Mouse (Mus musculus) gastrocnemius, postnatal 36 days (tissue): ENCODE measurements around the gene Hspbap1. TPM values are rescaled to one million over a fixed set of nuclear protein-coding genes. Genes with fewer than 3 reads are reported as not detected.
A peak's percentile ranks its signal among the peaks of the same experiment; 100 is the strongest.

Source experiments
- DNase-seq, 2 experiments: peaks; one replicate each; pipeline ENCODE4 v3.0.0; 2022
- intact Hi-C: fragments of 180-260 bp; cut with DNase I; formaldehyde crosslinking; loops from one replicate; pipeline ENCODE4 v1.15.1; 2025
- total RNA-seq, 2 experiments: library from RNA; stranded (reverse); gene quantifications; 2 replicates each; pipeline ENCODE4 v1.2.3; 2021

Gene Hspbap1
- total RNA-seq, 2 experiments from 2014 or later = 2.7 to 3.4 TPM

DNA sequence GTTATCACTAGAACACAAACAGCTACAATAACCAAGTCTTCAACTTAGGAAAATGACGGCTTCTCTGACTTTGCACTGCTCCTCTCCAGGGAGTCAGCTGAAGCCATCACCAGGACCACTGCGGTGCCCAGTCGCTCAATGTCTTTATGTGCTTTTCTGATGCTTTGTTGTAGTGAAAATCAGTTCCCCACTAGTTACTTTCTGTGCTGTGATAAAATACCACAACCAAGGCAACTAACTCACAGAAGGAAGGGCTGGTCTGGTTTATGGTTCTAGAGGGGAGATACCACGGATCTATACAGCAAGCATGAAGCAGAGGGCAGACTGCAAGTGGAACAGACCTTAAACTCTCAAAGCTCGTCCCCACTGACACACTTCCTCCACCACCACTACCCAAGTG is 10.8 kb upstream of the Hspbap1 start:
- DNase-seq = no peak

DNA sequence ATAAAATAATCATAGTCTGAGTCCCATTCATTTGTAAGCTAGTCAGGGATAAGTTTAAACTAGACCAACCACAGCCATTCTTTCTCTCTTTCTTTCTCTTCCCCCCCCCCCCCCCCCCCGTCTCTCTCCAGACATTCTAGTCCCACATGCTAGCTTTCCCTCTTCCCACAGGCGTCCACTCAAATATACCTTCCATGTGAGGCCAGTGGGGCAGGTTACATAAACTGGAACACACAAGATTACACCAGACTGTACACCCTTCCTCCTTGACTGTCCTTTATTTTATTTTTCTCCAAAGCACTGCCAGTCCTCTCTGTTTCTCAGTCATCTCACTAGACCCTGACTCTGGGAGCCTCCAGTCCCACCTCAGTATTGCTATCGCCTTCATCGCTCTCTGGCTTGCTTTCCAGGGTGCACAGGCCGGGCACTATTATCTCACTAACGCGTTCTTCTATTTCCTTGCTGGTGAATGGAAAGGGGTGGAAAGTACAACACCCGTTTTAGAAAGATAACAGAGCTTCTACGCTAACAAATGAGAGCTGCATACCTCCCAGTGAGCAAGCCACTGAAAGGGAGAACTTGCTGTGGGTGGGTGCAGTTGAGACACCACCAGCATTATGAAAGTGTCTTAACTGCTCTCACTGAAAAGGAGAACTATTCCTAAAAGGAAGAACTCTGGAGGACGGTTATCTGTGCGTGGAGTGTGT is 6.4 kb upstream of the Hspbap1 start:
- intact Hi-C loops = no loop called here
- DNase-seq = no peak

More for the DNA sequence above, 10.8 kb upstream of the Hspbap1 start:
- intact Hi-C loops = no loop called here

DNA sequence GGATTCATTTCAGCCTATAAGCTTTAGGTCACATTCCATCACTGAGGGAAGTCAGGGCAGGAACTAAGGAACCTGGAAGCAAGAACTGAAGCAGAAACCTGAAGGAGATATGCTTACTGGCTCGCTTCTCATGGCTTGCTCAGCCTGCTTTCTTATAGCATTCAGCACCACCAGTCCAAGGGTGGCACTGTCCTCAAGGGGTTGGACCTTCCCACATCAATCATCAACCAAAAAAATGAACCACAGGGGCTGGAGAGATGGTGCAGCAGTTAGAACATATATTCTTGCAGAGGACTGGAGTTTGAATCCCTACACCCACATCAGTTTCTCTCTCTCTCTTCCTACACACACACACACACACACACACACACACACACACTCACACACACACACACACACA is 5.2 kb upstream of the Hspbap1 start:
- intact Hi-C loops = no loop called here
- no peak for DNase-seq

DNA sequence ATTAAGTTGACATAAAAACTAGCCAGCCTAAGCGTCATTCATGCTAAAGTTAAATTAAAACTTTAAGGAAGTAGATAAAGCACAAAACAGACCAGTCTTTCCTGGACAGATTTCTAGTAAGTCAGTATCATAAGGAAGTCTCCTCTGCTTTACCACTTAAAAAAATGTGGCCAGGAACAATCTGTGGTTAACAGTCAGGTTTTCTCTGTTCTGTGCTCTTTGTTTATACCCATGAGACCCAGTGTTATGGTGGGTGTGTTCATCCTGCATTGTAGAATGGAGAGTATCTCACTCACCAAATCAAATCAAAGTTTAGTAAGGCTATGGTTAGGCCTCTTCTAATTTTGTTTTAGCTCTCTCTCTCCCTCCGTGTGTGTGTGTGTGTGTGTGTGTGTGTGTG is 4.7 kb upstream of the Hspbap1 start:
- intact Hi-C loops = no loop called here
- no peak for DNase-seq

DNA sequence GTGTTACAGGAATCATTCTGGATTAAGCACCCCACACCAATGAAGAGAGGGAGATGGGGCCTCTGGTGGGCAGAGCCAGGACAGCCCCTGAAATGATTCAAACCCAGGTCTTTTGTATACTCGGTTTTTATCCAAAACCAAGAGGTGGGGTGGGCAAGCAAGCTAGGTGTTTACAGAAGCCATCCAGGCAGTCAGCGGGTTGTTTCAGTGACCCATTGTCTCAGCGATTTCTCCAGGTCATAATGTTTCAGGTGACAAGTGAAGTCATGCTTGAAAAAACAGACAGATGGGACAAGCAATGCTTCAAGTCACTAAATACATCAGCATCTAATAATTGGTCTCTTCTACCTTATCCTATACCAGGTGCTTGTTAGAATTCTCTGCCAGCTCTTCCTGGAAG is 3.8 kb upstream of the Hspbap1 start:
- intact Hi-C loops = no loop called here
- no peak for DNase-seq

DNA sequence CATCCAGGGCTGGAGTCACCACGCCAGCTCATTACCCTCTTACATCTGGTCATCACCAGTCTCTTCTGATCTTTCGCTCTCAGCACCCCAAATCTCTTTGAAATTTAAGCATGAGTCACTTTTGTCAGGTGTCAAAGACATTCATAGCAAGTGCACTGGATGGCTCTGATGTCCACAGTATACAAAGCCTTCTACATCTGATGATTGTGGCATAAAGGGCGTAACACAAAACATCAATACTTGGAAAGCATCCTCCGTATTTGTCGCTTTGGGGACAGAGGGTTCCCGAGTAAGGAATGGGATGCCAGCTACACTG is 1.7 kb upstream of the Hspbap1 start:
- intact Hi-C loops = no loop called here
- no peak for DNase-seq

DNA sequence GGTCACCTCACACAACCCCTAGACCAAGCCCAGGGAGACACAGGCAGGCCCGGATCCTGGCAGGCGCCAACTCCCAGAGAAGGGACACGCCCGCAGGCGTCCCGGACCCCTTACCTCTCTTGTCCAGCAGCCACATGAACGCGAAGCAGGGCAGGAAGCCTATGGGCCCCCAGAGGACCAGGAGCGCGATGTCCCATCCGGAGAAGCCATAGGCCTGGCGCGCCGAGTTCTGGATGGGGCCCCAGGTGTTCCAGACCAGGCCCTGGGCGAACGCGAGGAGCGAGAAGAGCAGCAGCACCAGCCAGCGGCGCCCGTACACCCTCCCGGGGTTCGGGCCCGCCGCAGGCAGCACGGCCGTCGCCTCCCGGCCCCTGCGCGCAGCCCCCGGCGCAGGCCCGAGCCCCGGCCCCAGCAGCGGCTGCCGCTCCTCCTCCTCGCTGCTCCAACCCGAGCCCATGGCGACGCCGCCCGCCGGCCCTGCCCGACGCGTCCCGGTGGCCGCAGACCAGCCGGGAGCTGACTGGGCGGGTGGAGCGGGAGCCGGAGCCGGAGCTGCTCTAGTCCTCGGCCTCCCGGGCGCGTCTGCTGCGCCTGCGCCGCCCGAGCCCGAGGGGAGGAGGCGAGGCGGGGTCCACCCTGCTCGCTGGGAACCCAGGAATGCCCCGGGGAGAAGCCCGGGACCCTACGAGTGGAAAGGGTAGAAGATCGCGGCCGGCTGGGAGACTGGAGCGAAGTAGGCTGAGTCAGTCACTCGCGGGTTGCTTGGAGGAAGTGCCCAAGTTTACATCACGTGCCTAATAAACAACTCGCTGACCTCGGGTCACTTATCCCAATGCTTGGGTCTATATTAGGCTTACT is 1.2 kb upstream of the Hspbap1 start, which contains the start of gene Dirc2:
Gene Dirc2 (minus strand): TSS at position 572 of the 858 bp plus-strand sequence.
- intact Hi-C loops = no loop called here
- DNase-seq = peak; percentile 70 to 83

DNA sequence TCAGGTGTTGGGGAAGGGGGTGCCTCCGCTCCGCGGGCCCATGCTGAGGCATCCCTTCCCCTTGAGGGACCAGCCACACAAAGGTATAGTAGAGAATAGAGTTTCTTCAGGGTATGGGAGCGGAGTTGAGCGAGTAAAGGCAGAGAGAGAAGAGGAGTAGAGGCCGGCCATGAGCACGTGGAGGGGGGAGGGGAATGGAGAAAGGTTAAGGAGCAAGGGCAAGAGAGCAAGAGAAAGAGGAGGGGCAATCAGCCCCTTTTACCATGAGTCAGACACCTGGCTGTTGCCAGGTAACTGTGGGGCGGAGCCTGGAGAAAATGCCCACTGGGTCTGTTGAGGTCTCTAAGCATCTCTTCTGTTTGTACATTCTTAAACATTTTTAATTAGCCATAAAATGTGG is 966 bp downstream of the Hspbap1 start:
- intact Hi-C loops = loop anchor here (5.0 kb wide), 2 partner anchors 34 to 46 kb away; no protein-coding TSS in a partner anchor
- DNase-seq = no peak

DNA sequence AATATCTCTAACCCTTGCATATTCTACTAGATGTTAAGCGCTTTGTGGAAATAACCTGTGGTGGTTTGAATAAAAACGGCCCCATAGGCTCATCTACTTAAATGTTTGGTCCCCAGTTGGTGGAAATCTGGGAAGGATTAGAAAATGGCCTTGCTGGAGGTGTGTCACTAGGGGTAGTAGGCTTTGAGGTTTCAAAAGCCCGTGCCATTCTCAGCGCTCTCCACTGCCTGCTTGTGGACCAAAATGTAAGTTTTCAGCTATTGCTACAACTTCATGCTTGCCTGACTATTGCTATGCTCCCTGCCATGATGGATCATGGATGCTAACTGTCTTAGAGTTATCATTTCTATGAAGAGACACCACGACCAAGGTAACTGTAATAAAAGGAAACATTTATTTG is 1.4 kb downstream of the Hspbap1 start:
- DNase-seq = no peak
- intact Hi-C loops = loop anchor here (5.0 kb wide), 2 partner anchors 34 to 46 kb away; no protein-coding TSS in a partner anchor

DNA sequence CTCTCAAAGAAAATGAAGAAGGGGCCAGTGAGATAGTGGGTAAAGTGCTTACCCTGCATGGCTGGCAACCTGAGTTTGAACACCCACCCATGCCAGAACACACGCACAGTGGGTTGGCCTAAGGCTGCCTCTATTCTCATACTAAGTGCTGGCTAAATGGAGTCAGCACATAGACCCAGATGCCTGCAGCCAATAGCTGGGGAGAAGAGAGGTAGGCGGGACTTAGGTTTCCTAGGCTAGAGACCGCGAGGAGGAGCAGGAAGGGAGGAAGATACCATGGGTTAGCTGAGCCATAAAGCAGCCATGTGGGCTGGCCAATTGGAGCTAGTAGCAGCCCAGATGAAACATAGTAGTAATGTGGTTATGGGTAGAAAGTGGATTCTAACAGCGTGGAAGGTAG is 2.4 kb downstream of the Hspbap1 start:
- intact Hi-C loops = loop anchor here (5.0 kb wide), 2 partner anchors 35 to 45 kb away; no protein-coding TSS in a partner anchor

DNA sequence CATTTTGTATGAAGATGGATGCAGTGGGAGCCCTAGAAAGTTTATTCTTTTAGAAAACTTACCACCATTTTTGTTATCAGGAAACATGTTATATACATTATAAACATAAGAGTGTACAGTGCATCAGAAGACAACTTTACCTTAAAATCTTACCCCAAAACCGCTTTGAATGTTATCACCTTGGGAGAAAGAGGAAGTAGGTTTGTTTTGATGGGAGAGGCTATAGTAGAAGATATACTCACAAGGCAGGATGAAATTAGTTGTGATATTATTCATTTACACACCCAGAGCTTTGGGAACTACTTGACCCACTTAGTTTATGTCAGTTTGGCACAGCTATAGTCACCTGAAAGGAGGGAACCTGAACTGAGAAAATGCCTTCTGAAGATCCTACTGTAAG is 5.7 kb downstream of the Hspbap1 start:
- DNase-seq = no peak
- intact Hi-C loops = no loop called here

More for the DNA sequence above, 2.4 kb downstream of the Hspbap1 start:
- DNase-seq = no peak

DNA sequence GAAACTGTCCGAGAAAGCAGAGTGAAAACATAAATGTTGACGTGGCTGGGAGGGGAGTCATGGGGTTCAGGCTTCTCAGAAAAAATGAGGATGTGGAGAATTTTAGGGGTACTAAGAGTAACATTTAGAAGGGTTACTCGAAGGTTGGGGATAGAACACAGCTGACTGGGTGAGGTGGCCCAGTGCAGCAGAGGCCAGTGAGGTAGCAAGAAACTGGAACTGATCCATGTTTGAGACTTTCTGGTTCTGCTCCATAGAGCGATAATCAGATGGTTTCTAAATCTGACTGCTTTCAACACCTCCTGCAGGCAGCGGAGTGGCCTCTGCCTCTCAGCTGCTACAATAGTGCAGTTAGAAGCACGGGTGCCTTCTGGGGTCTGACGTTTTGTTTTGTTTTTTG is 6.6 kb downstream of the Hspbap1 start:
- intact Hi-C loops = no loop called here
- no peak for DNase-seq

DNA sequence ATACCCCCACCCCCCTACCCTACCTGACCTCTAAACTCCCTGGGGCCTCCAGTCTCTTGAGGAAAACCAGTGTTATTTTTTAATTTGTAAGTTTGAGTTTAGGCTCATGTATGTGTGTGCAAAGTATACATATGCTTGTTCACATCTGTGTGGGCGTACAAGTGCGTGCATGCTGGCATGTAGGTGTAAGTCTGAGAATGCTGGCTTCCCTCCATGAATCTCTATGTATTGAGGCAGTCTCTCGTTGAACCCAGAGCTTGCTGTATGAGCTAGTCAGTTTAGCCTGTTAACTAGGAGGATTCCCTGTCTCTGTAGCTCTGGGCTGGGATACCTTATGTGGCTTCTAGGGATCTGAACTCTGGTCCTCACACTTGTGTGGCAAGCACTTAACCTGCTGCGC is 7.6 kb downstream of the Hspbap1 start:
- DNase-seq = no peak
- intact Hi-C loops = no loop called here

DNA sequence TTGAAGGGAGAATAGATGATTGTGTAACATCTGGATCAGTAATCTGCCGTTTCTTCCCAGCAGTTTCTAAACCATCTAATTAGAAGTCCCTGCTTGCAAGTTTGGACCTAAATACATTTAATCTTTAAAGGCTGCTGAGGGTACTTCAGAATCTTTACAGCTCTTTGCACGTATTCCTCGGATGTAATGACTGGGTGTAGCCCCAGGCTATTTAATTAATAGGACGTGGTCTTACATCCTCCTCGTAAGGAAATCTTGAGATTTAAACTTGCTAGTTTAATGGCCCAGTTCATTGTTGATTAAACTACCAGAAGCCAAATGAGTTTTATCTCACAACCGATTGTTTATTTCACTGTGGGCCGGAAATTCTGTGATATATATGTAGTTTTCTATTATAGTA is 9.5 kb downstream of the Hspbap1 start:
- intact Hi-C loops = no loop called here
- DNase-seq = no peak

DNA sequence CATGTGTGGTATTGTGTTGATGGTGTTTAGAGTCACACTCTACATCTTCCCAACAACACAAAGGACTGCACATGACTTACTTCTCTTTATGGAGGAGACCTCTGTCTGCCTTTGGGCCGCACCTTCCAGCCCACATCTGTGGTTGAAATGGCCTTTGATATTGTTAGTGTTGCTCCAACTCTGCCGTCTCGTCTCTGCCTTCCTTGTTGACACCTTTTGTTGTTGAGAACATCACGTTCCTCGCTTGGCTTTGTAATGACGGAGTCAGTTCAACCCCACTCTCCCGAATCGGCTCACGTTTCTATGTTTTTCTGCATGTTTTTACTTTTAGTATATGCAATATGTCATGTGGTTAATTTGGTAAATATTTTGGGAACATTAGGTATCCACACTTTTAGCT is 10.9 kb downstream of the Hspbap1 start:
- intact Hi-C loops = no loop called here
- no peak for DNase-seq

DNA sequence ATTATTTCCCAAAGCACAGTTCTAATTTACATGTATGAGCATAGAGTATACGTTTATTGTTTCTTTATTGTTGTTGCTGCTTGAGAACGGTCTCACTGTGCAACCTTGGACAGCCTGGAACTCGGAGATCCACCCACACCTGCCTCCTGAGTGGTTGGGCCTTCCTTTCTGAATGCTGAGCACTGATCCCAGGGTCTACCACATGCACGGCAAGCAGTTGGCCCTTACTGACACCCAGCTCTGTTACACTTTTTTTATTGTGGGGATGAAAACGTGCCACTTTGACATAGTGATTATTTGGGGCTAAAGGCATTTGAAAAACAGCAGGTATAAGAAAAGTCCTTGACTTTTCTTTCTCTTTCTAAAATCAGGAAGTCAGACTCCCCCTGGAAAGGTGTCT is 11.5 kb downstream of the Hspbap1 start:
- DNase-seq = no peak
- intact Hi-C loops = no loop called here

DNA sequence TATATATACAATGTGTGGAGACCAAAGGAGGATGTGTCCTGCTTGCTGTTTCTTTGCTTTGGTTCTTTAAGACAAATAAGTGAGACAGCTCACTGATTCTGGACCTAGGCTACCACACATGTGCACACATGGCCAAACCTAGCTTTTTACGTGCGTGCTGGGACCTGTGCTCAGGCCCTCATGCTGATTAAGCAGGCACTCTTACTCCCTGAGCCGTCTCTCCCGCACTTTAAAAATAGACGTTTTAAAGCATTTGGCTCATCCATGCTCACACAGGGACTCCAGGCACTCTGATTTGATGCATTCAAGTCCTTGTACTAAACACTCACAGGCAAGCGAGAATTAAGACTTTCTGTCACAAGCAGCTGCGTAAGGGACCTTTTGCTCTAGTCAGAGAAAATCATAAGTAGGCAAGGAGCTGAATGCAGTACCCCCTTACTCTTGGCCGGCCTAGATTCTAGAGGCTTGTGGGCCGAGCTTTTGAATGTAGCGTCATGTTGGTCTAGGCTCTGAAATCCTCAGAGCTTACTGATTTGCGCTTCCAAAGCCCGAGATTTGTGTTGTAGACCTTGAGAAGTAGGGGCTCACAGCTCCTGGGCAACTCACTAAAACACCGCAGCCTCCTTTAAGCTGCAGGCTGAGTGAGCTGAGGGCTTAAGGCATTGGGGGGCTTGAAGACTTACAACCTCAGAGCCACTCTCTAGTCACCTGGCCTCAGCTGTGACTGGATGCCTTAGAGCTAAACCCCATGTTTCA is 12.5 kb downstream of the Hspbap1 start:
- no peak for DNase-seq
- intact Hi-C loops = no loop called here

DNA sequence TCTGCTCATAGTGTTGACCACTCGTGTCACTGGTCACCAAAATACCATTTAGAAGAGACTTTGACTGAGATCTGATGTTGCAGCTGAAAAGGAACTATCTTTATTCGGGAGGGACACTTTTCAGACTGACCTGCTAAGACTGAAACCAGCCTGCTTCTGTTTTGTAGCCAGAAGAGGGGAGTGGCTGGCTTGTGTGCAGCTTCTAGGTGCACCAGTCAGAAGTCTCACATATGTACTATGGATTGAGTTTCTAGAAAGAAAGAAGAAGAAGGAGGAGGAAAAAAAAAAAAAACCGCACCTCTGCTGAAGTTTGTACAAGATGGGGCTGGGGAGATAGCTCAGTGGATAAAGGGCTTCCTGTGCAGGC is 13.0 kb downstream of the Hspbap1 start:
- intact Hi-C loops = no loop called here
- DNase-seq = no peak

DNA sequence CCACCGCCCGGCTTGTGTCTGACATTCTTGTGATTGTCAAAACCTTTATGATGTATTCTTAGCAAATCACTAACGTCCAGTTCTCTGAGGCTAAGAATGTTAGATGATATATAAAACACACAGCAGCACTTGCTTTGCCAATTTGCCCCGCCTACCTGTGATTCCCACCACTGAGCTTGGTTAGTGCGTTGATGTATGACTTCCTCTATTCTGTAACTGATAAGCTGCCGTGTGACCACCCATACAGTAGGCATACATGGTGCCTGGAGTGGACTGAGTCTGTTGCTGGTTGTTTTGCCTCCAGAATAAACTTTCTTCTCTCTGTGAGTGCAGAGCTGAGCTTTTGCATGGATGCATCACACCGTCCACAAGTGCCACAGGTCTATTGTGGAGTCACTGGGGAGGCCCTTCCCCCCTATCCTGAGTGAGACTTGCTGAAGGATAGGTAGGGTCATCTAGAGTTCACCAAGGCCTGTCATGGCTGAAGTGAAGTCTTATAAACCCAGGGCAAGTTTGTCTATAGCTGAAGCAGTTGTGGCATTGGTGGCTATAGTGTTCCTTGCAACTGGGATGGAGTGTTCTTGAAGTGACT is 14.1 kb downstream of the Hspbap1 start:
- intact Hi-C loops = no loop called here
- no peak for DNase-seq

DNA sequence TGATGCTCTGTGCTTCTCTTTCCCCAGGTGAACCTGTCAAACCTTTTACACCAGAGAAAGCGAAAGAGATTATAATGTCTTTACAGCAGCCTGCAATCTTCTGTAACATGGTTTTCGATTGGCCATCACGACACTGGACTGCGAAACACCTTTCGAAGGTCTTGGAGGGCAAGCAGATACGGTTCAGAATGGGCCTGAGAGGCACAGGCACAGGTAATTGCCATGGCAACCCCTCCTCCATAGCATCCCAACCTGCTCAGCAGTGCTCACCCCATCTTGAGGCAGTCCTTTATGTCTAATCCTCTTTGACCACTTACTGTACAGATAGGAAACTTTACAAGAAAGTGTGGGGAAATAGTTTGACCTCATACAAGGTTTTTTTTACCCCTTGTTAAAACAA is 17.0 kb downstream of the Hspbap1 start:
- intact Hi-C loops = no loop called here
- DNase-seq = no peak
